Mouse (Mus musculus) heart, adult 2 months (tissue): Measurements from ENCODE around the gene Tspan1.

Source experiments
- CTCF ChIP-seq: fragments of 200-600 bp; IDR thresholded peaks from 2 replicates; pipeline ENCODE4 v1.8.1; 2022; ENCODE audit warnings: antibody characterized with exemption, mild to moderate bottlenecking, moderate library complexity
- EP300 ChIP-seq: fragments of 200-500 bp; IDR thresholded peaks from 2 replicates; pipeline ENCODE4 v1.6.1; 2011; ENCODE audit warnings: low read depth, low read length, control low read depth; ENCODE audit not compliant: insufficient read depth
- POLR2A ChIP-seq: fragments of 200-500 bp; IDR thresholded peaks from 2 replicates; pipeline ENCODE4 v1.6.1; 2011; ENCODE audit warnings: mild to moderate bottlenecking, low read depth, low read length, control low read depth; ENCODE audit not compliant: insufficient read depth

GRCm38 (mm10) chr4:116185083-116185482, 17.7 kb upstream of the Tspan1 start:
- no peak for TF ChIP-seq CTCF
- TF ChIP-seq POLR2A, result no peak
- TF ChIP-seq EP300, result no peak
